Mouse (Mus musculus): Measurements from ENCODE around the gene Ice2. TPM values are rescaled to one million over a fixed set of nuclear protein-coding genes. Genes with fewer than 3 reads are reported as not detected.

The Ice2 gene
- total and polyA plus RNA-seq, 2 experiments from 2014 or later, result 7.0 to 9.8 TPM

DNA sequence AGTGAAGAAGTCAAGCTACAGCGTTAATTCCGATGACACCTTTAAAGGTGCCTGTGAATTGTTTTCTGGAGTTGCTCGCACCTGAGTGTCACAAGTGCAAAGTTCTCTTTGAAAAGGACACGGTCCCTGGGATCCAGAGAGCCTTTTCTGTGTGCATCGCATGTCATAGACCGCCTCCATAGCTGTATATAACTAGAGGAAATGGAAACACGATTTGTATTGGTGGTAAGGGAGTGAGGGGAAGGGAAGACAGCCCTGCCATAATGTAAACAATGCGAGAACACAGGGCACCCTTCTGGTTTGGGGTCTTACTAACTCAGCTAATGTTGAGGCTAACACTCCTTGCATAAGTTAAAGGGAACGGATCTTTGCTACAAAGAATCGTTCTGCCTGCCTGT is 746 bp downstream of the Ice2 start:
- H3K4me3 ChIP-seq (ENCODE audit: low read depth, low read length), result peak overlapping the region; percentile 66
- peaks cover 5% of the 10 kb centered on the region; the same call in 1 of the 2 replicates for H3K4me1 ChIP-seq (ENCODE audit: insufficient read depth)
- H3K36me3 ChIP-seq (ENCODE audit: insufficient read depth), result no peaks in the 10 kb centered on the region
- peak; percentile 34; the same call in 1 of the 2 replicates for ATAC-seq
- WGBS, result 20% methylated on average over 10 of the region's 10 CpGs
- H3K9ac ChIP-seq, result peak overlapping the region; percentile 91
- TF ChIP-seq CTCF (IDR thresholded peaks at IDR 0.05; ENCODE audit: low read depth), result no peak
- no peaks in the 10 kb centered on the region for H3K9me3 ChIP-seq (ENCODE audit: low read length)
- peak overlapping the region; percentile 92 for H3K4me2 ChIP-seq (ENCODE audit: low read depth)
- H3K27me3 ChIP-seq (ENCODE audit: insufficient read depth, low read length), result no peaks in the 10 kb centered on the region
- H3K27ac ChIP-seq (ENCODE audit: low read depth, low read length), result peak overlapping the region; percentile 91
- DNase-seq, result no peak

DNA sequence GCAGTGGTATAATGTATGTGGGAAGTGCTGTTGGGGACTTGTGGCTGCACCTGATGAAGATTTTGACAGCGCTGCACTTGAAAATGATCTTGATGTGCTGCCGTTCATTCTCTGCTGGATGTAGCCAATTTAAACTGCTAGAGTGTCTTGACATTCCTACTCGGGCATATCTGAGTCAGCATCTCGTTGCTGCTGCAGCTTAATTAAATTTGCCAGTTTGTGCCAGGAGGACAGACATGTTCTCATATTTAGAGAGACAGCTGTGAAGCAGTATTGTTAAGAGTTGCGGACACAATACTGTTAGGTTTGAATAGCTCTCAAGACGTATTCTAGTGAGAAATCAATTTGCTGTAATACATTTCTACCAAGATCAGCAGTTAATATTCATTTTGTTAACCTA is 7.0 kb downstream of the Ice2 start:
- no peaks in the 10 kb centered on the region for H3K9me3 ChIP-seq (ENCODE audit: low read length)
- 0 out of 2 replicates have a peak, but pooled peaks cover 12% of the 10 kb centered on the region for H3K36me3 ChIP-seq (ENCODE audit: insufficient read depth)
- TF ChIP-seq CTCF (IDR thresholded peaks at IDR 0.05; ENCODE audit: low read depth), result no peak
- no peaks in the 10 kb centered on the region for H3K4me1 ChIP-seq (ENCODE audit: insufficient read depth)
- WGBS, result 45% methylated on average over 6 of the region's 6 CpGs
- ATAC-seq (no peak), DNase-seq (no peak)
- H3K4me2 ChIP-seq (ENCODE audit: low read depth), result no peak overlapping the region
- no peak overlapping the region for H3K27ac ChIP-seq (ENCODE audit: low read depth, low read length)
- H3K27me3 ChIP-seq (ENCODE audit: insufficient read depth, low read length), result no peaks in the 10 kb centered on the region
- no peak overlapping the region for H3K4me3 ChIP-seq (ENCODE audit: low read depth, low read length)
- no peak overlapping the region for H3K9ac ChIP-seq

DNA sequence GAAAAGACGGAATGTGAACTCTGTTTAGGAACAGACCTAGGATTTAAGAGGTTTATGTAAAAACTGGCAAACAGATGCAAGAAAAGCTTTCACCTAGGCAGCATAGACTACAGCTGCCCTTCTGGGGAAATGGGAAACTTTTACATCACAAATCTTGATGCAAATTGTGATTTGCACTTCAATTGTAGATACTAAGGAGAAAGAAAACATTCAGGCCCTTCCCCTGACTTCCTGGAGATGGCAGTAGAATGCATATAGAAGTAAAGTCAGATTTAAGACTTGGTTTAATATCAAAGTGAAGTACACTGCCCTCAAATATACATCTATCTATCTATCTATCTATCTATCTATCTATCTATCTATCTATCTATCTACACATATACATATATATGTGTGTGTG is 21.8 kb downstream of the Ice2 start:
- no peaks in the 10 kb centered on the region for H3K9me3 ChIP-seq (ENCODE audit: low read length)
- peaks cover 26% of the 10 kb centered on the region for H3K36me3 ChIP-seq (ENCODE audit: insufficient read depth)
- DNase-seq (peak; percentile 29), ATAC-seq (no peak)
- H3K27ac ChIP-seq (ENCODE audit: low read depth, low read length), result no peak overlapping the region
- peak; percentile 67 for TF ChIP-seq CTCF (IDR thresholded peaks at IDR 0.05; ENCODE audit: low read depth)
- no peaks in the 10 kb centered on the region for H3K27me3 ChIP-seq (ENCODE audit: insufficient read depth, low read length)
- no peak overlapping the region for H3K9ac ChIP-seq
- H3K4me3 ChIP-seq (ENCODE audit: low read depth, low read length), result no peak overlapping the region
- WGBS, result 86% methylated on average over 1 of the region's 1 CpGs
- H3K4me2 ChIP-seq (ENCODE audit: low read depth), result no peak overlapping the region
- H3K4me1 ChIP-seq (ENCODE audit: insufficient read depth), result no peaks in the 10 kb centered on the region

DNA sequence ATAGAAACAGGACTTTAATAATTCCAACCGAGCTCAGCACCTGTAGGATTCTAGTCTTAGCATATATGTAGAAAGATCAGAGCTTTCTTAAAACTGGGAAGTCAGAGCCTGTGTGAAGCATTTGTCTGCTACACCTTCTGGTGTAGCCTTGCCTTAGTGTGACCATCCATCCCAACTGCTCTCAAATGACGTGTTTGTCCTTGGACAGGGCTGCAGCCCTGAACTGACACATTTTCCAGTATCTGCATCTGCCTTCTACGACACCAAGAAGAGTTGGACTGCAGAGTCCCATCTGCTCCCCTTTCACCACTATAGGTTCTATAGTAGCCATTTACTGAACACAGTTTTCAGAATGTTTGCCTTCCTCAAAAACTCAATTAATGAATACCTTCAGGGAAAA is 32.8 kb downstream of the Ice2 start:
- no peak overlapping the region for H3K27ac ChIP-seq (ENCODE audit: low read depth, low read length)
- no peak overlapping the region for H3K9ac ChIP-seq
- H3K36me3 ChIP-seq (ENCODE audit: insufficient read depth), result peaks cover 19% of the 10 kb centered on the region
- H3K4me1 ChIP-seq (ENCODE audit: insufficient read depth), result 0 out of 2 replicates have a peak, but pooled peaks cover 5% of the 10 kb centered on the region
- TF ChIP-seq CTCF (IDR thresholded peaks at IDR 0.05; ENCODE audit: low read depth), result no peak
- ATAC-seq (no peak), DNase-seq (no peak)
- H3K9me3 ChIP-seq (ENCODE audit: low read length), result no peaks in the 10 kb centered on the region
- no peak overlapping the region for H3K4me2 ChIP-seq (ENCODE audit: low read depth)
- H3K4me3 ChIP-seq (ENCODE audit: low read depth, low read length), result no peak overlapping the region
- no peaks in the 10 kb centered on the region for H3K27me3 ChIP-seq (ENCODE audit: insufficient read depth, low read length)
- WGBS, result 87% methylated on average over 3 of the region's 3 CpGs

DNA sequence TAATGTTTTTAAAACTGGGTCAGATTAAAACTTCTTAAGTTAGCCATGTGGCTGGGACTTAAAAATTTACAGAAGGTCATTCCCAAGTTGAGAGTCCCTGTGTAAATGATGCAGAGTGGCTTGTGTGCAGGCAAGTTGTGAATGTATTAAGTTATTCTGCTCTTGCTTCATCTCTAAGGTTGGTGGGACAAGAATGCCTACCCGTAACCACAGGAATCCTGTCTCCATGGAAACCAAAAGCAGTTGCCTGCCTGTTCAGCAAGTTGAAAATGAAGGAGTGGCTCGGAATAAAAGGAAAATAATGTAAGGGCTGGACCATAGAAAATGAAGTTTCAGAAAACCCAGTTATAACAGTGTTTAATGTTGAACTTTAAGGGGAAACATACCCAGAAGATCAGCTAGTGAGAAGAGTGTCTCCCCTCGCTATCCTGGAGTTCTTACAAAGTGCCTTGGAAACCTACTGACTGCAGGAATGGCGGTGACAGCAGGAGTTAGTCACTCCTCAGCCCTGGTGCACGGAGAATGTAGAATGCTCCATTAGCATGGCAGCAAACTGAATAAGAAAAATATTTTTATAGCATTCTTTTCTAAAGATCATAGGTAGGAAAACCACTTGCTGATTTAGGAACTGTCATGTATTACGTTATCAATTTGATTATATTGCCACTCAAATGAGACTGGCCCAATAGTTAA is 34.3 kb downstream of the Ice2 start:
- WGBS, result 23% methylated on average over 6 of the region's 6 CpGs
- H3K4me1 ChIP-seq (ENCODE audit: insufficient read depth), result 0 out of 2 replicates have a peak, but pooled peaks cover 5% of the 10 kb centered on the region
- ATAC-seq, result peak; percentile 51; the same call in 1 of the 2 replicates
- H3K9ac ChIP-seq, result no peak overlapping the region
- H3K4me3 ChIP-seq (ENCODE audit: low read depth, low read length), result no peak overlapping the region
- peaks cover 10% of the 10 kb centered on the region for H3K36me3 ChIP-seq (ENCODE audit: insufficient read depth)
- no peaks in the 10 kb centered on the region for H3K27me3 ChIP-seq (ENCODE audit: insufficient read depth, low read length)
- no peak overlapping the region for H3K27ac ChIP-seq (ENCODE audit: low read depth, low read length)
- no peak overlapping the region for H3K4me2 ChIP-seq (ENCODE audit: low read depth)
- peak; percentile 39 for DNase-seq
- no peaks in the 10 kb centered on the region for H3K9me3 ChIP-seq (ENCODE audit: low read length)
- no peak for TF ChIP-seq CTCF (IDR thresholded peaks at IDR 0.05; ENCODE audit: low read depth)

DNA sequence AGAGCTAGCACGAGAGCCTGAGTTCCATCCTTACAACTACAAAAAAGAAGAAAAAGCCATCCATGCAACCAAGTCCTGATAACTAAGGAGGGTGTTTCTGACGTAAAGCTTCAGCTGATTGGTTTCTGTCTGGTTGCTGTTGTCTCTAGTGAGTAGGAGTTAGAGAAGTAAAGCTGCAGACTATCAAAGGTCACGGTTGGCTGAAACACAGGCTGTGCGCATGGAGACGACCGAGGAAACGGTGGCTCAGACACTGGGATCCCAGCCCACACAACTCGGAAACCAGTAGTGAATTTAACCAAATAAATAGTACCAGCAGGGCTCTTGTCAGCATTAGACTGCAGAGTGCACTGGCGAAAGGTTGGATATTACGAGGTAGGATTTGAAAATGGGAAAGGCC is 37.5 kb downstream of the Ice2 start:
- no peak overlapping the region for H3K4me2 ChIP-seq (ENCODE audit: low read depth)
- no peak overlapping the region for H3K9ac ChIP-seq
- no peaks in the 10 kb centered on the region for H3K36me3 ChIP-seq (ENCODE audit: insufficient read depth)
- ATAC-seq, result no peak
- 84% methylated on average over 10 of the region's 10 CpGs for WGBS
- no peak for DNase-seq
- H3K4me1 ChIP-seq (ENCODE audit: insufficient read depth), result 0 out of 2 replicates have a peak, but pooled peaks cover 5% of the 10 kb centered on the region
- no peak for TF ChIP-seq CTCF (IDR thresholded peaks at IDR 0.05; ENCODE audit: low read depth)
- no peaks in the 10 kb centered on the region for H3K27me3 ChIP-seq (ENCODE audit: insufficient read depth, low read length)
- H3K9me3 ChIP-seq (ENCODE audit: low read length), result no peaks in the 10 kb centered on the region
- H3K4me3 ChIP-seq (ENCODE audit: low read depth, low read length), result no peak overlapping the region
- H3K27ac ChIP-seq (ENCODE audit: low read depth, low read length), result no peak overlapping the region

DNA sequence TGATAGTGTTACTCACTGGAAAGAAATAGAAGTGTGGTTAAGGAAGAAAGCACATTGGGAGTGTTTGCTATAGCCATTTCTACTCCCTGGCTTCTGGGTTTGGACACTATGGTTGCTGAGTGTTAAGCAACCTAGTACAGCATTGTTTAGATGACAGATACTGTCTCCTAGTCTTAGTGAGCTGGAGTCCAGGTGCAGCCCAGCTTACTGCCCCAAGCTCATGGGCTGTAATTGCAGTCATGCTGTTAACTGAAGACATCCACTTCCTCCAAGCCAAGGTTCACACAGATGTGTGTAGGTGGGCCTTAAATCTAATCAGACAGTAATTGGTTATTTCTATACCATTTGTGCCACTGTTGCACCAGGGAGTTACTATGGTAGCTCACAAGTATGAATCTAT is 38.0 kb downstream of the Ice2 start:
- H3K4me2 ChIP-seq (ENCODE audit: low read depth), result no peak overlapping the region
- DNase-seq (no peak), ATAC-seq (no peak)
- H3K27ac ChIP-seq (ENCODE audit: low read depth, low read length), result no peak overlapping the region
- H3K4me3 ChIP-seq (ENCODE audit: low read depth, low read length), result no peak overlapping the region
- H3K9ac ChIP-seq, result no peak overlapping the region
- no peaks in the 10 kb centered on the region for H3K27me3 ChIP-seq (ENCODE audit: insufficient read depth, low read length)
- no peaks in the 10 kb centered on the region for H3K9me3 ChIP-seq (ENCODE audit: low read length)
- no peaks in the 10 kb centered on the region for H3K36me3 ChIP-seq (ENCODE audit: insufficient read depth)
- 0 out of 2 replicates have a peak, but pooled peaks cover 5% of the 10 kb centered on the region for H3K4me1 ChIP-seq (ENCODE audit: insufficient read depth)
- TF ChIP-seq CTCF (IDR thresholded peaks at IDR 0.05; ENCODE audit: low read depth), result no peak
